Mouse (Mus musculus) C2C12 (cell line): ENCODE measurements at regions not wholly inside any gene's neighbourhood (a gene's known extent, or its start where the extent isn't known, plus 50 kb on each side); places are given as distances from the start of the nearest gene placed in this dataset.

Experiments
- CTCF ChIP-seq: IDR thresholded peaks from one replicate; pipeline ENCODE4 v1.5.1; 2011; ENCODE audit not compliant: control insufficient read depth, insufficient read depth, insufficient read length
- MAX ChIP-seq: IDR thresholded peaks from one replicate; pipeline ENCODE4 v1.6.1; 2011; ENCODE audit warnings: mild to moderate bottlenecking, control low read depth
- USF1 ChIP-seq: IDR thresholded peaks from one replicate; pipeline ENCODE4 v1.6.1; 2011; ENCODE audit warnings: low read depth, mild to moderate bottlenecking, control low read depth, moderate library complexity

DNA sequence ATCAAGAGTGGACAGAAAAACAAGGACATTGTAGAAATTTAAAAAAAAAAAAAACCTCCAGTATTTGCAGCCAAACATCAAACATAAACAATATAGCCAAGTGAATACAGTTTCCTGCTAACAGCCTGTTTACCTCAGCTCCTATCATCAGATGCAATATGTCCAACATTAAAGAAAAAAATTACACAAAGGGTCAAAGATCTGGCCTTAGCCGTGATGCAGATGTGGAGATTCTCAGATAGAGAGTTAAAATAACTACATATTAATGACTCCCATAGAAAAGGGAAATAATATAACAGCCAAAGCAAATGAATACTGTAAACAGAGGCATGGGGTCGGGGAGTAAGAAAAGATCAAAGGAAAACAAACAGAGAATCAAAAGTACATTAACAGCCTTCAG, 259.8 kb downstream of the Kctd12 start:
- no peak for TF ChIP-seq CTCF
- TF ChIP-seq MAX: no peak
- TF ChIP-seq USF1: no peak
